Mouse (Mus musculus) lung, postnatal 0 days (tissue): ENCODE measurements around the gene Ccr4.

Experiments used
- CTCF ChIP-seq: IDR thresholded peaks from 2 replicates; pipeline ENCODE4 v1.5.1; 2016; ENCODE audit warnings: antibody characterized with exemption, mild to moderate bottlenecking
- EP300 ChIP-seq: IDR thresholded peaks from 2 replicates; pipeline ENCODE4 v1.6.1; 2016; ENCODE audit warnings: antibody characterized with exemption, mild to moderate bottlenecking, control low read depth

GRCm38 (mm10) chr9:114517924-114518497, 13.3 kb upstream of the Ccr4 start:
- TF ChIP-seq CTCF (no peak), EP300 (no peak)
